Mouse (Mus musculus) cerebellum, postnatal 14 days (tissue): ENCODE measurements around the gene Lrrc10b.

Source experiments
- DNase-seq, 2 experiments: peaks; one replicate each; pipeline ENCODE4 v3.0.0; 2021; ENCODE audit warnings: mixed read lengths in 2 of 2

Lrrc10b gene

DNA sequence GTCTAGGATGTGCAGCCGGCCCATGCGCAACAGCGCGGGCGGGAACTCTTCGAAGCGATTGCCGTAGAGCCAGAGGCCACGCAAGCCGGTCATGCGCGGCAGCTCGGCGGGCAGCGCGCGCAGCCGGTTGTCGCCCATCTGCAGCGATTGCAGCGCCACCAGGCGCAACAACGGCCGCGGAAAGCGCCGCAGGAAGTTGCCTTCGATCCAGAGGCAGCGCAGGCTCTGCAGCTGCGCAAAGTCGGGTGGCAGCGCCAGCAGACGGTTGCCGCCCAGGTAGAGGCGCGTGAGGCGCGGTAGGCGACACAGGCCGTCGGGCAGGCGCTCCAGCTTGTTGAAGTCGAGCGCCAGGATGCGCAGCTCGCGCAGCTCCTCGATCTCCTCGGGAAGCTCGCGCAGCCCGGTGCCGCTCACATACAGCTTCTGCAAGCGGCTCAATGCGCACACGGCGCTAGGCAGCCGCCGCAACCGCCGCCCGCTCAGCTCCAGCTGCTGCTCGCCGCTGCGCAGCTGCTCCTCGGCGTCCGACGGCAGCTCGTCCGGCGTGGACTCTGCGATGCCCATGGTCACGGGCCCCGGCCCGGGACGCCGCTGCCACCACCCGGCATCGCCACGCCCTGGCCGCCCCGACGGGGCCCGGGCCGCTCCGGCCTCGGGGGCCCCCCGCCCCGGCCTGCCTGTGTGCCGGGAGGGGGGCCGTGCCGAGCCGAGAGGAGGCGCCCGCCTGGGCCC, at the start of gene Lrrc10b:
Gene Lrrc10b, minus strand, starts transcription at position 722 of the 732 bp plus-strand sequence.
- peak; percentile 33 to 44 for DNase-seq

DNA sequence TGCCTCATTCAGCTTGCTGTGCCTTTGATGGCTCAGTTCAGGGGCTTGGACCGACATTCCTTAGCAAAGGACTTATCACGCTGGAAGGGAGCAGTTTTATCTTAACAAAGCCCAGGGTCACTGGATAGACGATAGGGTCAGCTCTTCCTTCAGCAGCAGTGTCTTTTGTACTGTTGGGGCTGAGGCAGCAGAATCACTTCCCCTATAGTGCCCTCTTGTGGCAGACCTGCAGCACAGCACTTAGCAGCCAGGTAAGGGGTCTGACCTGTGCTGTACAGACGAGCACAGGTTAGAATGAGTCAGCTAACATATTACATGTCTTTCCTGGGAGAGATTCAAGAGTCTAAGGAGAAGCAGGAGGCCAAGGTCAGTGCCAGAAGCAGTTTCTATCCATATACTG, 45.3 kb upstream of the Lrrc10b start:
- peak; percentile 68 to 70 for DNase-seq

DNA sequence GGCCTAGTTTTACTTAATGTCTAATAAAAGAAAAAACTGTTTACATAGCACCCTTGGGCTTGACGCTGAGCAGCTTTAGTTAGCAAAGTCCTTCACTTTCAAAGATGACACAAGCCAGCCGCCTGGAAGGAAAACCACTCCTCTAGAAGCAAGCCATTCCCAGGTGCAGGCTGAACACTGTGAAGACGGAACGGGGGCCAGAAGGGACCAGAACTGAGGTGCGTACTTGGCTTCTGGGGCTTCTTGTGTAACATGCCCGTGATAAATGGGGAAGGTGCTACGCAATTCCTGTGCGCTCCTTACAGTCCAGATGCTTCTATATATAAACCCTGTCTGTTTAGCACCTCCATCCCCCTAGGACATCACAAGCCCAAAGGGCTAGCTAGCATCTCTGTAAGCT, 43.3 kb upstream of the Lrrc10b start:
- DNase-seq = no peak

DNA sequence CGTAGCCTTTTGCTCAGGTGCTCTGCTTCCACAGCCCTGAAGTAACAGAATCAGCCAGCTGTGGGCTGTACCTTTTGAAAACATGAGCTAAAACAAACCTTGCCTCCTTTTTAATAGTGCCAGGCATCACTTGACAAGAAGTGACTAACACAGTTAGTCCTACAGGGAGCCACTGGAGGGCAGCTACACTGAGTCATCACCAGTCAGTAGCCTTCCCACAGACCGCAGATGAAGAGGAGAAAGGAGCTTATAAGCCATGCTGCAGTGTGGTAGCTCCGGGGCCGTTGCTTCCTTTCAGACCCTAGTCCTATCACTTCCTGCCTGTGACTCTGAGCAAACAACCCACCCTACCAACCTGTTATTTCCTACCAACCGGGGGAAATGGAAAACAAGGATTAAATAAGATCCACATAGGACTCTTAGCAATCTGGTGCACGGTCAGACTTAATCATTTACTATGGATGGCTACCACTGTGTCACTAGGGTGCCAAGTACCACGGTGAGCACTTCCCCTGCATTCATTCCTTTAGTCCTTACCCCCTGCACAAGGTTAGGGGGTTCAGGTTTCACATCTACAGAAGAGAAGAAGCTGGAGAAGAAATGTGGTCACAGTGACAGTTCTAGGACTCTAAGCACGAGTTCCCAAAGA, 40.4 kb upstream of the Lrrc10b start:
- DNase-seq = no peak

DNA sequence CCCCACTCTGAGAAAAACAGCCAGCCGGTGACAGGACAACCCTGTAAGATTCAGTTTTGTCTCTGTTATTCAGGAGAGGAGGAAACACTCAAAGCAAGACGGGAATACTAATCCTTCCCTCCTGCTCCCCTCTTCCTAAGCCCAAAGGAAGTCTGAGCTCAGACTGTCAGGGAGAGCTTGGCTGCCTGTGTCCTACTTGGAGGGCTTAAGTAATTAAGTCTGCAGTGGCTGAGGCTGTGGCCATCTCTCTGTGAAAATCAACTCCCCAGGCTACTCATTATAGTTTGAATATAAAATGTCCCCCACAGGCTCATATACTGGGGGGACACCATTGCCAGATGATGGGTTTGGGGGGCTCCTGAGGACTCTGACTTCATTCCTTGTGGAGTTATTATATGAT, 39.7 kb upstream of the Lrrc10b start:
- no peak for DNase-seq

DNA sequence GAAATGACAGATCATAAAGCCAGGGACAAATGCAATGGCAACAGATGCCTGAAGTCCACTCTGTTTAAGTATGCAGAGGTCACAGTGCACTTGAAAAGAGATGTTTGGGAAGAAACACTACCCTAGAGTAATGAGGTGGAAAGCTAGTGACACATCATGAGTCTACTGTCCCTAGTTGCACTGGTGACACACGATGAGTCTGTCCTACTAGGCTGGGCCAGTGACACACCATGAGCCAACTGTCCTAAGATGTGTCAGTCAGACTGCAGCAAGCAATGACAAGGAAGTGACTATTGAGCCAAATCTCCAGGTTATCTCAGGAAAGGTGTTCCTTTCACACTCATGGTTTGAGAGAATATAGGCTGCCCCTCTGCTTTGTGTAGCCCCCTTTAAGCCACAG, 38.4 kb upstream of the Lrrc10b start:
- no peak for DNase-seq

DNA sequence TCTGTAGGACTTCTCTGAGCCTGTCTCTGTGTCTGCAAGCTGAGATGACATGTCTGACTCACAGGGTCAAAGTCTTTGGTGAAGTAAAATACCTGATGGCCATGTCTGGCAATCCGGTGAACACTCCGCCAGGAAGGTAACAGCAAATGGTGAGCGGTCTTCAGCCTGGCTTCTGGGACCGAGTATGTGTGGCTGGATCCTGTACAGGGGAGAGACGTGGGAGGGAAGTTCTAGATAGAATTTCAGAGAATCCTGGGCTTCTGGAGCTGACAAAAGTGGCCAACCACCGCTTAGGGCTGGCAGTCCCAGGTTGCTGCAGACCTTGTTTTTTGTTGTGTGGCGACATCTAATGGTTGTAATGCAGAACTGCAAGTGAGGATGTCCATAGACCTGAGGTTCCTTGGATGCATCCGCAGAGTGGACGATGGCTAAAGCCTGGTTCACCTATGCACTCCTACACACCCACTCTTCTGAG, 29.0 kb upstream of the Lrrc10b start:
- peak; percentile 66 to 76 for DNase-seq

DNA sequence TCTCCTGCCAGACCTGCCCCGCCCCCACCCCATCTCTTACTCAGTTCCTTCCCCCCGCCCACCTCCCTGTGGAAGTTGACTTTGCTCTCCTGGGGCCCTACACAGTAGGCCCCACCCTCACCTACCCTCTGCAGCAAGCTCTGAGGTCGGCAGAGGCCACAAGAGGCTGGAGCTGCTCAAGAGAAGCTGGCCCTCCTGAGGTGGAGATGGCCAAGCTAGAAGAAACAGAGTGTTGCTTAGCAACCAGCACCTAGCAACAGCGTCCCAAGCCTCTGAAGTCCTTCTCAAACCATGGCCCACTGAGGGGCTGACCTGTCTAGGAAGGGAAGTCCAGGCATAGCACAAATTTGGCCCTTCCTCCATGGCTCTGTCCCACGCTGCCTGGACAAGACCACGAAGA, 25.4 kb upstream of the Lrrc10b start, which contains the start of gene Ppp1r32:
Gene Ppp1r32, minus strand, starts transcription at position 226 of the 400 bp plus-strand sequence.
- peak; percentile 24 to 36 for DNase-seq

DNA sequence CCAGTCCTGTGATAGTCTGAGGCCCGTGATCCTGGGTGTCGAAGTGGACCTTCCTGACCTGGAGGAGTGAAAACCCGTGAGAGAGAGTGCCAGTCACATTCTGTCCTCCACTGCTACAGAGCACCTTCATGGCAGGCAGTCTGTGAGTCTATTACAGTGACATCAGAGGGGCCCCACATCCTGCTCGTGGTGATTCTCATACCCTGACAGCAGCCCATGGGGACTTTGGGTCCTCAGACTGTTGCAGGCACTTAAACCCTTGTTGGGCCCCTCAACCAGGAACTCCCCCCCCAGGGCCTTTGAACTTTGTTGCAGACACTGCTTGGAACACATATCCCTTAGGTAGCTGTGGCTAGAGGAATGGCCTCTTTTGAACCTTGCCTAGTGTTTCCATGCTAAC, 22.3 kb upstream of the Lrrc10b start:
- DNase-seq = no peak

DNA sequence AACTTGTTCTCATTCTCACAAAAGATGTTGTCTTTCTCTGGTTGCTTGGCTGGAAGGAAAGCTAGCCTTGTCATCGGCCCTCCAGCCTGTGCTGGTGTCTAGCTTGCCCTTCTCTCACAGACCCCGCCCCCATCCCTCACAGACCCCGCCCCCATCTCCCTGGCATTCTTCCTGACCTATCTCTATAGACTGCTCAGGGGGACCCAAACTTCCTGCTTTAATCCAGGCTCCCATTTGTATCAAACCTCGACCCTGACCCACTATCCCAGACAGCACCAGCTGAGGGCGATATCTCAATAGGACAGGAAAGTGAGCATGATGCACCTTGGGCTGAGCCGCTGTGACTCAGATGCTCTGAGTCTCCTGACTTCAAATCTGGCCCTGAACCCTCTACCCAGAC, 16.5 kb upstream of the Lrrc10b start:
- DNase-seq = no peak

DNA sequence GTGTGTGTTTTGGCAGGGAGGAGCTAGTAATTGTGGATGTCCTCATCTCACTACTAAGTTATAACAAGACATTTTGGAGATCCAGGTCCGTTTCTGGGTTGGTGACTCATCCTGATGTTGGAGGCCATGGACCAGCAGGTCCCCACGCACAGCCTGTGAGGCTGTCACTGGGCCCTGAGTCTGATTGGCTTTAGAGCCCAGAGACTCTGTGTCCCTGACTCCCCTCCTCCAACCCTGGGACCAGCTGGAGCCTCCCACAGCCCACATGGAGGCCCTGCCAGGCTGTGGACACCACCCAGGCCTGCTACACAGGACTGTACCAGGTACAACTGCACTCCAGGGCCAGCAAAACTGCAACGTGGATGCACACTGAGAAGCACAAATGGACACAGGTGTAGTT, 15.7 kb upstream of the Lrrc10b start:
- no peak for DNase-seq

DNA sequence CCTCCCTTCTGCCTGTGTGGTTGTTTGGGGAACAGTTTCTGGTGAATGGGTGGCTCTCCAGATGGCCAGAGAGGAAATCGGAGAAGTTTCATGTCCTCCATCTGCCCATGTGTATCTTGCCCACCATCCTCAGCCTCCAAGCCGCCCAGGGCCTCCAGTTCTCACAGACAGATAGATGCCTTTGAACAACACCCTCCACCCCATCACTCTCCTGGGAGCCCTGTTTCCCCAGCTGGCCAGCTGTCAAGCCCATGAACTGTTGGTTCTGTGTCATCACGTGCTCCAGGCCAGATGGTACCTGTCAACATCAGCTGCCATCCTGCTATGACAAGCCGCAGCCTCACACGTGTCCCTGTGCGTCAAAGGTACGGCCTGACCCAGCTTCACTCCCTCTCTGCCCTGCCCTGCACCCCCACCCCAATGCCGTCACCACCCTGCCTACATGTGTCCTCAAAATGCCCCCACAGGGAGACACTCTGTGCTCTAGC, 11.9 kb upstream of the Lrrc10b start:
- DNase-seq = no peak

DNA sequence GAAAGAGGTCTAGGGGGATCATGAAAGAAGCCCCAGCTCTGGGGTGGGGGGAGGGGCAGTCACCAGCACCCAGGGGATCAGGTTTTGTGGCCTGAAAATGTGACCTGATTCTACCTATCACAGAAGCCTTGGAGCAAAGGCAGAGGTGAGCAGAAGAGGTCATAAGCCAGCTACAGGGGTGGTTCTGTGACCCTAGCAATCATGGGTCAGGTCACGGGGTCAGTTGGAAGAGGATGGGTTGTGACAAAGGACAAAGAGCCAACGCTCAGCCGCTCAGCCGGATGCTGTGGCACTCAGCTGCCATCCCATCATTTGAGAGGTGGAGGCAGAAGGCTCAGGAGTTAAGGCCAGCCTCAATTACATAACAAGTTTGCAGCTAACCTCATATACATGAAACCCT, 7.2 kb upstream of the Lrrc10b start:
- no peak for DNase-seq

DNA sequence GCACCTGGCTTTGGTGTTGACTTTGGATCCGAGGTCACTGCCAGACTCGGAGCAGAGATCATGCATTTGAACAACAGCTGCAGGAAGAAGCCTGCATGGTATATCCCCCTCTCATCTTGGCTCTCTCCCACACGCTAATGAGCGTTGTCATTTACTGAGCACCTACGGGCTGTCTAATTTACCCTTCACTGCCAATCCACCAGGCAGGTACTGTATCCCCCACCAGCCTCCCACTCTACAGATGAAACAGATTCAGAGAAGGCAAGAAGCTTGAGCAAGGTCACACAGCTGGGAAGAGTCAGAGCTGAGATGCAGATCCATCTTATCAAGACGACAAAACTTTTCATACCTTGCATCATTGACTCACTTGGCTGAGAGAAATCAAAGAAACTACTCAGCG, 4.3 kb upstream of the Lrrc10b start:
- no peak for DNase-seq

DNA sequence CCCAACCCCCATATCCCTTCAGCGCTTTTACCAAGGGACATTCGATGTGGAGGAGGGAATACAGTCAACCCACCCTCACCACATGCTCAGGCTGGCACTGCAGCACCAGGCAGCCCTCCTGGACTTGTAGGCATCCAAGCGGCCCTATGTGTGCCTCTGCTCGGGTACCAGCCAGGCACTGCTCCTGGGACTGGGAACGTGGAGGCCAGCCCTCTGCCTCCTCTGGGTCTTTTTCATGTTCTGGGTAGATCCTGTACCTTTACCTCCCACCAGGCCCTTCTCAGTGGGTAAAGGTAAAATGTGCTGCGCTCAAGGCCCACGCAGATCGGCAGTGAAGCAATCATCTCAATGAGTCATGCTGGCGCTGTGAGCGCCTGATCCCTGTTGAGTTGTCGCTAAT, 2.6 kb upstream of the Lrrc10b start:
- DNase-seq = no peak

DNA sequence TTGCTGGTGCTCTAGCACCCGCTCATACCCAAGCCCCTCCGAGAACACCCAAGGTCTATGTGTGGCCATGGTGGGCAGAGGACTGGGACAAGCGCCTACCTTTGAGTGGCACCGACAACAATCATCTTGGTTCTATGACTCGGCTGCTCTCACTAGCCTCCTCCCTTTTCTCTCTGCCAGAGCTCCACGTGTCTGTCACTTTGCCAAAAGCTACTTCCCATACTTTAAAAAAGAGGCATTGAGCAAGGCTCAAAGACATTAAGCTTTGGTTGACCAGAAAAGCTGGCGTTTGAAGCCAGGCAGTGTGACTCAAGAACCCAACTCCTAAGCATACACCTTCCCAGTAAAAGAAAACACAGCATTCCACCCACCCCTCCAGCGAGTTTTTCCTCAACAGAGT, 823 bp upstream of the Lrrc10b start:
- no peak for DNase-seq

DNA sequence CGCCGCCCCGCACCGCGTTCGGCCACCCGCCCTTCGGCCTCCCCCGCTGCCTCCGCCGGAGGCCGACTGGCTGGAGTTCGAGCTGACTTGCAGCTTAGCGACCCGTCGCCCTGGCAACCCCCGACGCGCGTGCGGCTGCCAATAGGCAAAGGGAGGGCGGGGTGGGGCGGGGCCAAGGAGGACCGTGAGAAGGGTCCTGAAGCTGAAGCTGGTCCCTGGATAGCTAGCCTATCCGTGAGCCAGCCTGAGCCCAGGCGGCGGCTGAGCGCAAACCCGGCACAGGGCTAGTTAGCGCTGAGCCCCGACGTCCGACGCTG, 169 bp upstream of the Lrrc10b start:
- peak; percentile 52 to 62 for DNase-seq

DNA sequence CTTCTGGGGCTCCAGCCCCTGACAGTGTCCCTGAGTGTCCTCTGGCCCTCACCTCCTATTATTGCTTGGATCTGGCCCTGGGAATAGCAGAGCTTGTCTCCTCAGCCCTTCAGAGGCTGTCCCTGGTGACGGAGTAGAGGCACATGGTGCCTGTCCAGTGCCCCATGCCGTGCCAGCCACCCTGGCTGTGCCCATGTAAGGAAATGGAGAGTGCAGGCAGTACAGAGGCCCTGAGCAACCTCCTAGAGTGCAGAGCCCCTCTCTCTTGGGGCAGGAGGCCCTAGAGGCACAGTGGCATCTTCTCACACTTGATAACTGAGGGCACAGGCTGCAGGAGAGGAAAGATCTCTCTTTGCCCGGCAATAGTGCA, 1.9 kb downstream of the Lrrc10b start:
- no peak for DNase-seq

DNA sequence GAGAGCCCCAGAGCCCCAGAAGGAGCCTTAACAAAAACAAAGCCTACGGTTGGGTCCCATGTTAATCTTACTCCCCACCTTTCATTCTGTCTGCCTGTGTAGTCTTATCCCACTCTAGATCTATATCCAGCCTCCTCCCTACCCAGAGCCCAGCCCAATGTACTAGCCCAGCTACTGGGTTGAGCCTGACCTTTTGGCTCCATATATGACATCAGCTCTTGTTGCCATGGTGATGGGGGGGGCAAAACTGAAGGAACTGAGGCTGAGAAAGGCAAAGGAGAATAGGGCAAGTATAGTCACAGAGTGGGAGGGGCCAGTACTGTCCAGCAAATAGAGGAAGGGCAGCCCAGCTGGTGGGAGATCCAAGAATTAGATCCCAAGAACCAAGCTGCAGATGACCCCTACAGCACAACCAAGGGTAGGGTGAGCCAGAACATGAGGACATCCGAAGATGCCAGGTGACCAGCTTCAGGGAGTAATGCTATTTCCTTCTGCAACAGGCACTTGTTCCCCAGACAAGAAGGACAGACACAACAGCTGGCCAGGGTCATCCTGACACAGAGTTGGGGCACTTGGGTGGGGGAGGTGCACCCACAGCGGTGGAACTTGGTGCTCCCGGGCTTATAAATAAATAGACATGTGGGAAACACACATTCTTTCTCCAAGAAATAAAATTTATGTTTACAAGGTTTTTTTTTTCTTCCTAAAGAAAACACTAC, 2.4 kb downstream of the Lrrc10b start:
- DNase-seq = no peak

DNA sequence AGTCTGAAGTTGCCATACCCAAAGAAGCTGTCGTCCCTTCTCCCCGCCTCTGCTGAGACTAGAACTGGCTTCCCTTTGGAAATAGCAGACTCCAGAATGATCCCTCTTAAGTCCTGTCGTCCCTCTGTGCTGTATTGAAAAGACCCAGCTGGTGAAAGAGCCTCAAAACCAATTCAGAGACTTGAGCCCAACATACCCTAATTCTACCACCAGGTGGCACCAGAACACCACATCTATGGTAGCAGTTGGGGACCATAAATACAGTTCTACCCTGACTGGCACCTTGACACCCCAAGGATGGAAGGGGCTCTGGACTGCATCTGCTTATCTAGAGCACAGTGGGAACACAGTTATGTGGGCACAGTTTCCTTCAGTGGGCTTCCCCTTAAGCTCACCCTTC, 7.6 kb downstream of the Lrrc10b start:
- peak; percentile 85 to 87 for DNase-seq

DNA sequence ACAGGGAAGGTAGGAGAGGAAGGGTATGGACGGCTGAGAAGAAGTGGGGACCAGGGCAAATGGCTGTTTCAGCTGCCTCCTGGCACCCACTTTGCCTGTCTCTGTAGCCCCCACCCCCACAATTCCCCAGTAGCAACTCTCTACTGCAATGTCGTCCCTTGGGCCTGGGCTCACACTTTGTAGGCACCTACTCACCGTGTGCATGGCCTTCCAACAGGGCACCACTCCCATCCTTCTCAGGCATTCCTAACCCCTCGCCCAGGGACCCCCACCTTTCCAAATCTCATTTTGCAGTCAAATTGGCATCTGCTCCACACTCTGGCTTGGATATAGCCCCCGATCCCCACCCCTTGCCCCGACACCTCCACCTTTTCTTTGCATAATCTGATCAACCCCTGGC, 8.1 kb downstream of the Lrrc10b start:
- no peak for DNase-seq

DNA sequence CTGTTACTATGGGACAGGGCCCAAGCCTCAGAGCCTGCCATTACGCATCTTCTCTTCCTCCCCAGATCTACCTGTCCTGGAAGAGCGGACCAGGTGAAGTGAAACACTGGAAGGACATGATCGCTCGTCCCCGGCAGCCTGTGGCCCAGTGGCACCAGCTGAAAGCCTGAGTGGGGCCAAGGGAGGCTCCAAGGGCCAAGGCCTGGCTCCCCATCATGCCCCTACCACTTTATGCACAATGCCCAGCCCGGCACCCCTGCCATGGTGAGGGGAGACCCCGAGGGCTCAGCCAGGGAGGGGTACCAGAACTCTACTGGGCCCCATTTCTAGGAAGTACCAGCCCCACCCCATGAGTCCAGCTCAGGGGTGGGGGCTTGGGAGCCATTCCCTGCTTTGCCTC, 9.0 kb downstream of the Lrrc10b start:
- no peak for DNase-seq

DNA sequence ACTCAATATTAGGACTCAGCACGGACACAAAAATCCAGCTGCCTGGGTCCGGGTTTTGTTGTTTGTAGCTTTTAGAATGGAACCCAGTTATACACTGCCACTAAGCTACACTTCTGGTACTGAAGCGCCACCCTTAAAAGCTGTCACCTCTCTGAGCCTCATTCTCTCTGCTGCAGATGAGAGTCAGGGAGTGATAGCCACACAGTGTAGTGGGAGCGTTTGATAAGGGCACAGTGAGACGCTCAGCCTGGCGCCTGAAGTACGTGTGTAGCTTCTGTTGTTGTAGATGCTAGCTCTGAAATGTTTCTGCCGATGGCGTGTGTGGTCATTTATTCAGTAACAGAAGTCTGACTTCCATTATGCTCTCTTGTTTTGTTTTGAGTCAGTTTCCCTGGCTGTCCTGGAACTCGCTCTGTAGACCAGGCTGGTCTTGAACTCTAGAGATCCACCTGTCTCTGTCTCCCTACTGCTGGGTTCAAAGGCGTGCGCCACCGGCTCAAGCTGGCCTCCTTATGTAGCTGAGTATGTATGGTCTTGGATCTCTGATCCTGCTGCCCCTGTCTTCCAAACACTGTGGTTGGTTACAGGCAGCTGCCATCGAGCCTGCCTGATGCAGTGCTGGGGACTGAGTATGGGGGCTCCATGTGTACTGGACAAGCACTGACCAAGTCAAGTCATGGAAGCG, 12.4 kb downstream of the Lrrc10b start:
- DNase-seq = no peak
